Mouse (Mus musculus) layer of hippocampus, postnatal 25 days (tissue): ENCODE results near the gene Gltp. TPM values are rescaled to one million over a fixed set of nuclear protein-coding genes. Genes with fewer than 3 reads are reported as not detected.

ENCODE experiments used
- DNase-seq, 2 experiments: peaks; one replicate each; pipeline ENCODE4 v3.0.0; 2022; ENCODE audit warnings: mixed read lengths in 2 of 2, low spot score in 1 of 2; ENCODE audit errors: extremely low spot score in 1 of 2
- total RNA-seq, 2 experiments: library from RNA; stranded (reverse); gene quantifications; 2 replicates each; pipeline ENCODE4 v1.2.3; 2021

Gene Gltp
- 10 to 100 TPM; 36.7 to 46.2 TPM for total RNA-seq

DNA sequence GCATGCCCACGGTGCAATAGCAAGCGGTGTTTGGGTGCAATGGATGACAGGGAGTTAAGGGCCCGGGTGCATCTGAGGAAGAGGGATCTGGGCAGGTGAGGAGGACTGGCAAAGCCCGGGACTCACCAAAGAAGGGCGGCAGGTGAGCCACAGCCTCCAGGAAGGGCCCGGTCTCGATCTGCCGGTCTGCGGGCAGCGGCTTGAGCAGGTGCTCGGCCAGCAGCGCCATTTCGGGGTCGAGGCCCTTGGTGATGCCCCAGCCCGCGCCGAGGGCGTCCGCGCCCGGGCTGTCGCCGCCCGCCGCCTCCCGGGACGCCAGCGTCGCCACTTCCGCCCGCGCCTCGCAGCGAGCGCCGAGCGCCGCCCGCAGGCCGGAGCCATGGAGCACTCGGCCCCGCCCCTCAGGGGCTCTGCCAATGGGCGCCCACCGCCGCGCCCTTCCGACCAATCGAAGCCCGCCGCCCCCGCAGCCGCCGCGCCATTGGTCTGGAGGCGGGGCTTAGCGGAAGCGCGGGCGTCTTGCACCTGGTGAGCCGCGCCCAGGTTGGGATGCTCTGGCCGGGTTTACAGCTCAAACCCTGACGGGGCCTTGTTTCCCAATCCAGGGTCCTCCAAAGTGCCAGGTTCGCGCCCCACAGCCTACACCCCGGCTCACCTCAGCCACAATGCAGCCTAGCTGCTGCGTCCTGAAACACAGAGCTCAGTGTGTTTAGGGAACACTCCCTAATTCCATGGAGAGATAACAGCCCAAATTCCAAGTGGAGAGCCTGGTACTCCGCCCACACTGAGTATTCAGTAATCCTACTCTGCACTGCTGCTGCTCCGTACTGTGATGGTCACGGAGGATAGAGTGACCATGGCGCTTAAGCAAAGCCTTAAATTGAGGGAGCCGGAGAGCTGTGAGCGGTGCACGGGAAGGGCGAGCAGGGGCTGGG lies at the start of gene Gltp:
Gltp (minus strand) TSS at position 352 of the 935 bp plus-strand sequence.
- peak; percentile 87 to 92 for DNase-seq

DNA sequence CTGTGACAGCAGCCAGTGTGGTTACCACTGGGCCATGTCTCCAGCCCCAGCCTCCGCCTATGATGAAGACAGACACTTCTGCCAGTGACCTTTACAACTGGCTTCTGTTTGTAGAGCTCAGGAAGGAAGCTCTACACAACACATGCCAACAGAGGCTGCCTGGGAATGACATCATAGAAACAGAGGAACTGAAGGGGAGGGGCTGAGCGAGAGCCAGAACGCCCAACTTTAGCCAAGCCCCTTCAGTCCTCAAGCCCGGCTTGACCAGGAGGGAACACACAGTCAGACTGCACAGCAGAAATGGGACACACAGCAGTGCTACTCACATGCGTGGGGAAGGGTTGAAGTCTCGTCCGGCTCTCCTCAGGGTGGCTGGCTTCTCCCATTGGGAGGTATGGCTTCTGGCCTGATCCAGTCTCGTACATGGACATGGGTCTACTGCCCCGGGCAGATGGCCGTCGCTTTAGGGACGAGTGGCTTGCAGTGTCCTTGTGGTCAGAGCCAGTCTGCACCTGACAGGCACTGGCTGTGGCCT lies 48.0 kb upstream of the Gltp start:
- no peak for DNase-seq

DNA sequence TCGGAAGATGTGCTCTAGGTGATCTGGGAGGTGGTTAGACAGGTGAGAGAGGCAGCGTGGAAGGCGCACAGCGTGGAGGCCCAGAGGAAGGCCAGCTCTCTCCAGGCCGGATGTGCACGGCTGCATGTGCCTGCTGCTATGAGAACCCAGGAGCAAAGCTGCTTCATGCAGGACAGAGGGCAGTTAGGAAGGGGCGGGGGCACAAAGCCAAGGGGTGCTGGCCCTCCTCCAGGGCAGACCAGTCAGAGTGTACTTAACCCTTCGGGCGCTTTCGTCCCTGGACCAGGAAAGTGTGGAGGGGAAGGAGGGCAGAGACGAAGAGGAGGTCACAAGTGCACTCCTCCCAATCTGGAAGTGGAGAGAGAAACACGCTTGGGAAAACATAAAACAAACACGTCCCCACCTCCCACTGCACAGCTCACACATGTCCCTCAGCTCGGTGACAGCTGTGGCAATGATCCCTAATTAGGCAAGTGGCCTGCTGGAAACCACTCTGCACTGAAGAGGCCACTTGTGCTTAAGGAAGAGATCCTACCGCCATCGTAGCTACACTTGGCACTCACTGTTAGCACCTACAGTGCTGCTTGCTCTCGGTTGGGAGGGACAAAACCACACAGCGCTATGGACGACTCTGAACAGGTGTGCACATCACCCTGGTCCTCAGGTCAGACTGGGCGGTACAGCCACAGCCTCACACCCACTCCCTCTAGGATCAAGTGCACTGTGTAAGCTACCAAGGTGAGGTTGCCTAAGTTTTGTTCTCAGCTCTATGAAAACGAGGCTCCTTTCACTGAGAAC lies 46.5 kb upstream of the Gltp start:
- no peak for DNase-seq

DNA sequence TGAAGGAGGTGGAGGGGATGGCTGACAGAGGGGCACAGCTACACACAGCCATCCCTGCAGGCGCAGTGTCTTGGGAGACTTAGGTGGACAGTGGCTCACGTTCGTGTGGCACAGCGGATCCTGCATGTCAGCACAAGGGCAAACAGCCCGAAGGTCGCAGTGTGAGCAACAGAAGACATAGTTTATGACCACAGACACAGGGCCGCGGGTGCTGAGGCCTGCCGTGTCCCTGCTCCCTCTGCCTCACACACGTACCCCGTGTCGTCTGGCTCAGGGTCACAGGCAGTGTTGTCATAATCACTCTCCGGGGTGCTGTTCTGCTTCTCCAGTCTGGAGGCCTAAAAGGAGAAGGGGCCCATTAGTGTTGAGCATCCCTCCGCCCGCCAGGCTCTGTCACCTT lies 42.8 kb upstream of the Gltp start:
- no peak for DNase-seq

DNA sequence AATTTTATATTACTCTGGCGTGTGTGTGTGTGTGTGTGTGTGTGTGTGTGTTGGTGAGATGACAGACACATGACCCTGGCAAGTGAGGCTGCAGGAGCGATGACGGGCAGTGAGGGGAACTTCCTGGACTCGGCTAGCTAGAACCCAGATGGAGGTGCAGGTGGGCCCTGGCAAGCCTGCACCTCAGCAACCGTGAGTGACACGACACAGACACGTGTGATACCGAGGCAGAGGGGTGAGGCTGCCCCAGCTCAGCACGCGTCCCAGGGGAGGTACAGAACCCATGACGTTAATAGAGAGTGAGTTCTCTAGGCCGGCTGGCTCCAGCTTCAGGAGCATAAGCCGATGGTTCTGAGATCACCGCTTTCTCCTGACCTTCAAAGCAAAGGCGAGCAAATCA lies 41.2 kb upstream of the Gltp start:
- DNase-seq, result no peak

DNA sequence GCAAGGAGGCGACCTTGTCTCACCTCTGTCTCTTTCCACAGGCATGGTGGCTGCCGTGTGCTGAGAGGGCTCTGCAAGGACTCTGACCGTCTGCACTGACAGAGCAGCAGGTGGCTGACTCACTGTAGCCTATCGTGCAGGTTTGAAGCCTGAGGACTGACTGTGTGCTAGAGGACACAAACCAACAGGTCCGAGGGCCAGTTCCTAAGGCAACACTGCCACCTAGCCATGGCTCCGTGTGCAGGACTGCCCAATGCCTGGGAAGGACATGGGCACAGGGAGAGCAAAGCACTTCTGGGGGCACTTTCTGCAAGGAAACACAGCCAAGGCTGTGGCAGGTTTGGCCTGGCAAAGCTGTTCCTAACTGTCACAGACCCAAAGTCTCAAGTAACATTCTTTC lies 40.7 kb upstream of the Gltp start:
- no peak for DNase-seq

DNA sequence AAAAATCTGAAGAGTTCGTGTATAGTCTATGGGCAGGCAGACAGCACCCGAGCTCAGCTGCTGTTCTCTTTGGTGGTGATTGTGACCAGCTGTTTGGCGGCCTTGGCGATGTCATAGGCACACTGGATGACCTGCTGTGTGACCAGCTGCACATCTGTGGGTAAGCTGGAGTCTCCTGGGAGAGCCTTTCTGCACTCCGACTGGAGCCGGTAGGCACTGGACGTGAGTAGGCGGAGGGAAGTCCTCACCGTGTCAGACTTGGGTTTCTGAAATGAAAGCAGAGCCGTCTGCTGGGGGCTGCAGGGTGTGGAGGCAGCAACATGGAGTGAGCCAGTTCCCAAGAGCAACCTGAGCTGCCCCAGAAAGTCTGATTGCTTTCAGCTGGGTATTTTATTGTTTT lies 39.3 kb upstream of the Gltp start:
- no peak for DNase-seq

DNA sequence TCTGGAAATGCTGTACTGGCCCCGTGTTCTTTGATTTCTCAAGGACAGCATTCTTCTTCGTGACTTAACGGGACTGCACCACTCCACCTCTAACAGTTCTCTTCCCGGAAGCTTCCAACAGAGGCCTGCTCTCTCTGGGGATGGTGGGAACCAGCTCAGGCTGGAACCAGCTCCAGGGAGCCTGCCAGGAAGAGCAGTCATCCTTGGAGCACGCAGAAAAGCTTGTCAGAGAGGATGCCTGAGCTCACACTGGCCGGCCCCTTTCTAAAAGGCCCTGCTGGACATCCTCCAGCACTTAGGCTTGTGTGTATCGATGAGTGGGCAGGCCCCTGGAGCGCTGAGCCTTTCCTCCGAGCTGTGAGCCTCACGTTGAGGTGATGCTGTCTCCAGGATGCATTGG lies 37.4 kb upstream of the Gltp start:
- DNase-seq, result no peak

DNA sequence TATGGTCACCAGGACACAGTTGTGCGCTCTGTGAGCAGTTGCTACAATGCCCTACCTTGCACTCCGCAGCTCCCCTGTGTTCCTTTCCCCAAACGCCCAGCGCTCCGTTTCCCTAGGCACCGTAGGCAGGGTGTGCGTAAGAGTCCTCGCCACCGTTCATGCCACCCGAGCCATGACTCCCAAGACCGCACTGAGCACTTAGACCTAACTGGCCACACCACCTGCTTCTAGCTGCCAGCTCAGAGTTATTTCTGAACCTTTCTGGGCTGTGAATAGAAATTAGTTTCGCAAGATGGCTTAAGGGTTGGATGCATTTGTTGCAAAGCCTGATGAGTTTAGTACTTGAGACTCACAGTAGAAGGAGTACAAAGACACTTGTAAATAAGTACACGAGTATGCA lies 32.1 kb upstream of the Gltp start:
- DNase-seq, result no peak

DNA sequence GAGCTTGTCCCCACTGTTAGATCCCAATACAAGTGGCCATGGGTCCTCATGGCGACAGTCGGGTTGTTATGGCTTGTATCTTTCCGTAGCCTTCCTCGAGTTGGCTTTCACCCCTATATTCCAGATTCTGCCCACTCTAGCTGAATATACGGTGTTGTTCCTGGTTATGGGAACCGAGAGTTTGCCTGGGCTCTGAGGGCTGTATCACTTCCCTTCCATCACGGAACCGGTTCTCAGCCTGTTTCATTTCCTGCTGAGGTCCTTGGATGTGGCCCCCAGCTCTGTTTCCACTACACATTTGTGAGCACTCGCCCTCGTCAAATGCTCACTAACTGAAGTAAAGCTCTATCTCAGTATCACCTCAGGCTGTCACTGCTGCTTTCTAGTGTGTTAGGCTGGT lies 31.2 kb upstream of the Gltp start:
- no peak for DNase-seq

DNA sequence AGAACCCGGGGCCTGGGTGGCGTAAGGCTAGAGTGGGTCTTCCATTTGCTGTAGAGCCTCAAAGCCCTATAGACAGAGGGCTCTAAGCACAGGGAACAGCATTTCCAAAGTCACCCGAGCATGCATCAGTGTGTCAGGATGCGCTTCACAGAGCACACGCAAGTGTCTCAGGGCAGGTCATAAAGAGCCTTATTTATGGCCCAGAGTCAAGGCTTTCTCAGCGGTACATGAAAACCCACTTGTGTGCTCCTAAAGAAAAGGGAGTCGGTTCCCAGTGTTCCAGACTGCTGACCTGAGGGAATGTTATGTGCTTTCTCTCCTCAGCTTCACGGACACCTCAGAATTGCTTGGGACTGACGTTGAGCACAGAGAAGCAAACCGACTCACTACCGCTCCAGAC lies 30.0 kb upstream of the Gltp start:
- DNase-seq, result no peak

DNA sequence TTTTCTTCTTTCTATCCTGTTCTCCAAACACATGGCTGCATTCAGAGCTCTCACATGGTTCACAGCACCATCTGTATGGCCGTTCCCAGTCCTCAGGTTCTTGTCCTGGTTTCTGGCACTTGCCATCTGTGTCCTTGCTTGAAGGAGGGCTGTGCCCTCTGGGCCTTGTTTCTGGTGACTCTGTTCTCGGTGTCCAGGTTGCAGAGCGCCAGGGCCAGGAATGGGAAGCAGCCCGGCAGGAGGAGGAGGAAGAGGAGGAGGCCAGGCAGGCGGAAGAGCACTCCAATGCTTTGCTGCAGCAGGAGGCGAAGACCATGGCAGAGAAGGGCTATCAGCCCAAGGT lies 29.1 kb upstream of the Gltp start:
- DNase-seq, result no peak

DNA sequence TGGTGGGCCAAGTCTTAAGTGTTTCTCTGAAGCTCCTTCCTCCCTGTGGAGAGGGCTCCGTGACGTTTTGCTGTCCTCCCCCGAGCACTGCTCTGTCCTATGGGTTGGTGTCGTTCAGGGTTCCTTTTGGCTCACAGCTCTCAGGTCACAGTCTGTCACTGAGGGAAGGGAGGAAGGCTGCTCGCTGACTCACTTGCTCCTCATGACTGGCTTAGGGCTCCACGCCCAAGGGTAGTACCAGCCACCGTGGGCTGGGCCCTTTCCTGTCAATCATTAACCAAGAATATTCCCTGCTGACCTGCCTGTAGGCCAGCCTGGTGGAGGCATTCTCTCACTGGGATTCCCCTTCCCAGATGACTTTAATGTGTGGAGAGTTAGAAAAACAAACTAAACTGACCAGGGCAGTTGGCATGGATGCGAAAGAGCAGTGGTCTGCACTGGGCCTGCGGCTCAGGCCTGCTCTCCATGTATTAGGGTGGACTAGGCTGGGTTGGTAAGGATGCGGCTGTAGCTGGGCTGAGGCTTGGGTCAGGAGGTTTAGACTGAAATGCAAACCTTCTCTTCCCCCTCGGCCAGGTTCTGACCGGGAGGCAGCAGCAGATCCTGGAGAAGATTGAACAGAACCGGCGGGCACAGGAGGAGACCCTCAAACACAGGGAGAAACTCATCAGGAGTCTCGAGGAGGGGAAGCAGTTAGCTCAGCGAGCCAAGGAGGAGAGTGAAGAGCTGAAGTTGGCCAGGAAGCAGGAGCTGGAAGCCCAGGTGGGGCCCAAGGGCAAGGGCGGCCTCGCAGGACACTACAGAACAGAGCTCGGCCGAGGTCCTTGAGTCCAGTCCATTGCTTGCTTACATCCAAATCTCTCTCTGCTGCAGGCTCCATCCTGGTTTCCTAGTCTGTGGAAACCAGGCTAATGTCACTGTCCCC lies 28.5 kb upstream of the Gltp start:
- DNase-seq, result no peak

DNA sequence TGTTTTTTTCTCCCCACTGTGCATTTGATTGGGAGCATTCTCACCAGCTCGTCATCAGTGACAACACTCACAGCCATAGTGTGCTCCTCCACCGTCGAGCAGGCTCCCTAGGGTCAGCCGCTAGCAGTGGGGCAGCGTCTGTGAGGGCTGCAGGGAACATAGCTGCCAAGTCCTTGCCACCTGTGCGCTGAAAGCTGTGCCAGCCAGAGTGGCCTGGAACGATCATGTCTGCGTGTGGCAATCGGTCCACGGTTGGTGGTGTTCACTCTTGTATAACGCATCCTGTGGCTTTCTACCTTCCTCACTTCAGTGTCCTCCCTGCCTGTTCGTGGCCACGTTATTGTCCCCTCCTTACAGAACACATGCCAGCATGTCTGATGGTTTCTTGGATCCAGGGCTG lies 27.7 kb upstream of the Gltp start:
- no peak for DNase-seq

DNA sequence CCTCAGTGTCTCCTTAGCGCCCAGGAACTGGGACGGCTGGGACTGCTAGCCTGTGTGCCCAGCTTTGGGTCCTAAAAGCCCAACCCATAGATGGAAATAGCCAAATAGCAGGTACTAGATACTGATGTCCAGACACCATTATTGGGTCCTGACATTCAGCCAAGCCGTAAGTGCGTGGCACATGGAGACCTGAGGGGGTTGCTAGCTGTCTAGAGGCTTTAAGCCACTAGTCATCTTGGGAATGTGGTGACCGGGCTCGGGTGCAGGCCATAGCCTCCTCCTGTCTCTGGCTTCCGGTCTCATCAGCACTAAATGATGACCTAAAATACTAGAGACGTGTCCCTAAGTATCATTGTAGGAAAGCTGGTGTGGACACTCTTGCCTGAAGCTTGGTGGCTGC lies 27.2 kb upstream of the Gltp start:
- no peak for DNase-seq

DNA sequence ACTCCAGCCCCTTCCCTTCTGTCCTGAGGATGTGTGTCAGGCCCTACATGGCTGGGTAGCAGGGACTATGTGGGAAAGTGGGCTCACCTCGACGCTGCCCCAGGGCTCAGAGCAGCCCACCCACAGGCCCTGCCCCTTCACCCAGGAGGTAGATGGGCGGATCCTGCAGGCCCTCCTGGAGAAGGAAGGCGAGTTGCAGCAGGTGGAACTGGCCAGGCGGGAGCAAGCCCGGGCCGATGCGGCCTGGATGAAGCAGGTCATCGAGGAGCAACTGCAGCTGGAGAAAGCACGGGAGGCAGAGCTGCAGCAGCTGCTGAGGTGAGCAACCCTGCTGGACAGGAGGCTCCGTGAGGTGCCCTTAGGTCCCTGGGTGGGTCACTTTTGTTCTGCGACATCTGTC lies 26.5 kb upstream of the Gltp start:
- DNase-seq, result no peak

DNA sequence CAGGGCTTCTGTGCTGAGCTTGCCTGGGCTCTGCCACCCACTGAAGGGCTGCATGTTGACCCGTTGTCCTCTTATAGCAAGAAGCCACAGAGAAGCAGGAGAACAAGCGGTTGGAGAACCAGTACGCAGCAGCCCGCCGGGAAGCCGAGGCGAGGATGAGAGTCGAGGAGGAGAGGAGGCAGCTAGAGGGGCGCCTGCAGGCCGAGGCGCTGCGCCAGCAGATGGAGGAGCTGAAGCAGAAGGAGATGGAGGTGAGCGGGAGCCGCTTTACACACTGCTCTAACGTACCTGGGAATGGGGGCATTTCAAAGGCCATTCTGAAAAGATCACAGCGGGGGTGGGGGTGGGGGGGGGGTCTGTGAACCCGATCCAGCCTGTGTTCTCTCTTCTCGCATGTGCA lies 23.8 kb upstream of the Gltp start:
- no peak for DNase-seq

DNA sequence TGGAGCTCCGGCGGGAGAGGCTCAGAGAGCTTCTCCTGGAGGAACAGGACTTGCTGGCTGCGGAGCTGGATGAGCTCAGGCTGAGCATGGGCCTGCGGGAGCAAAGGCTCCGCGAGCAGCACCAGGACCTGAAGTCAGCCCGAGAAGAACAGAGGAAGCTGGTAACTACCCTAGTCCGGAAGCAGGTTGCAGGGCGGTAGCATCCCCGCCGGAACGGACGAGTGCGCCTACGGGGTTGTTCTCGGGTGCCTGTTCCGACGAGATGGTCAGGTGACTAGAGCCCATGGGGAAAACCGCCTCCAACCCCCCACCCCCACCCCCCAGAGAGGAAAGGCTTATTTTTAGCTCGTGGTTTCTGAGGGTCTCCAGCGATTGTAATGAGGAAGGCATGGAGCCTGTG lies 18.6 kb upstream of the Gltp start:
- DNase-seq, result no peak

DNA sequence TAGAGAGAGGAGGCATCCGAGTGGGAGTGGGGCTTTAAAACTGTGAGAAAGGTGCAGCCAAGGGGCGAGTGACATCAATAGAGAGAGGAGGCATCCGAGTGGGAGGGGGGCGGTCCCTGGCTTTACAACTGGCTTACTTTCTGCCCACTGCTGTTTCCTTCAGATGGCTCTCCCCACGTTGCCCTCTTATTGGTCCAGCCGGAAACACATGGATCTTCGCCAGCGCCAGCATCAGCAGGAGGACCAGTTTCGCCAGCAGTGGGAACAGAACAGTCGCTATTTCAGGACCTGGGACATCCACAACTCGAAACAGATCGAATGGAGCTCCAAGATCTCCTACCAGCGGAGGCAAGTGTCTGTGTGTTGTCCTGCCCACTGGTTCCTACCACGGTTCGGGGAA lies 17.7 kb upstream of the Gltp start:
- no peak for DNase-seq

DNA sequence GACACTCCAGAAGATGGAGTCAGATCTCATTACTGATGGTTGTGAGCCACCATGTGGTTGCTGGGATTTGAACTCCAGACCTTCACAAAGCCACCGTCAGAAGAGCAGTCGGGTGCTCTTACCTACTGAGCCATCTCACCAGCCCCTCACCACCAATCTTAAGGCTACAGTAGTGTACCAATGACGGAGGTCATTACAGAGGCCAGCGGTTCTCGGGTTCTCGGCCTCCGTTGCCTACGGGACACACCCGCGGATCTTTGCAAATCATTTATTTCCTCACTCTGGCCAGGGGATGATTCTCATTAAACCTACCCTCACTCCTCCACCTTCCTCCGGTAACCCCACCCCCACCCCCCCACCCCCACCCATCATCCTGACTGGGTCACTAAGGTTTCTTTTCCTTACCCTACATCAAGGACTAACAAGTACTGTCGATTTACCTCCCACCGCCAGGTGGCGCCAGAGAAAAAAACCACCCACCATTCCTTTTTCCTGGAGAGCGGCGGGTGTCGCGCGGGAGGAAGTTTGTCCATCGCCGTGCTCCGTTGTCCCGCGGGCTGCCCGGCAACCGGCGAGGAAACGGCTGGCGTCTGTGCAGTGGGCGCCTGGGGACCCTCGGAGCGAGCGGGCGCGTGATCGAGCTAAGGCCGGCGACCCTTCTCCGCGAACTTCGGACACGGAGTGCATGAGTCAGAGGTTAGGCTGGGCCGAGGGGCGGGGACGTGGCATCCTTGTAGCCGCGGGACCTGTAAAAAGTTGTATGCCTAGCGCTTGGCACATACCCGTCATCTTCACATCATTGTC lies 16.7 kb upstream of the Gltp start, which contains the start of gene Tchp:
Tchp (plus strand) TSS at position 496 of the 804 bp plus-strand sequence.
- DNase-seq, result peak; percentile 94 to 98
